Mouse (Mus musculus) heart, adult 2 months (tissue): Measurements from ENCODE around the gene Spef1.

Experiments used
- CTCF ChIP-seq: fragments of 200-600 bp; IDR thresholded peaks from 2 replicates; pipeline ENCODE4 v1.8.1; 2022; ENCODE audit warnings: antibody characterized with exemption, mild to moderate bottlenecking, moderate library complexity
- EP300 ChIP-seq: fragments of 200-500 bp; IDR thresholded peaks from 2 replicates; pipeline ENCODE4 v1.6.1; 2011; ENCODE audit warnings: low read depth, low read length, control low read depth; ENCODE audit not compliant: insufficient read depth
- POLR2A ChIP-seq: fragments of 200-500 bp; IDR thresholded peaks from 2 replicates; pipeline ENCODE4 v1.6.1; 2011; ENCODE audit warnings: mild to moderate bottlenecking, low read depth, low read length, control low read depth; ENCODE audit not compliant: insufficient read depth

- TF ChIP-seq CTCF (no peak), POLR2A (no peak), EP300 (no peak)
These were observed 18.2 kb downstream of the Spef1 start for GRCm38 (mm10) chr2:131168914-131169313.
